Mouse (Mus musculus) heart, embryonic 10.5 days (tissue): ENCODE measurements around the gene Olfr1373. TPM values are rescaled to one million over a fixed set of nuclear protein-coding genes. Genes with fewer than 3 reads are reported as not detected.
"Not testable (repeated sequence)": the region's sequence is repeated elsewhere in the genome, so short reads cannot be mapped to it uniquely, and the experiment has no call there.

Experiments
- DNase-seq: peaks from one replicate; pipeline ENCODE4 v3.0.0-alpha.2; 2017; ENCODE audit warnings: low spot score
- H3K27ac ChIP-seq: fragments of 300-500 bp; sonication (generic); 2 replicates; pipeline ENCODE4 v1.5.1; 2016; ENCODE audit warnings: mild to moderate bottlenecking
- H3K27me3 ChIP-seq: fragments of 300-500 bp; sonication (generic); 2 replicates; pipeline ENCODE4 v1.6.1; 2016; ENCODE audit warnings: mild to moderate bottlenecking; ENCODE audit not compliant: poor library complexity, insufficient read depth, severe bottlenecking
- H3K36me3 ChIP-seq: fragments of 300-500 bp; sonication (generic); 2 replicates; pipeline ENCODE4 v1.6.1; 2016; ENCODE audit warnings: mild to moderate bottlenecking, moderate library complexity
- H3K4me1 ChIP-seq: fragments of 300-500 bp; sonication (generic); 2 replicates; pipeline ENCODE4 v1.6.1; 2016; ENCODE audit warnings: mild to moderate bottlenecking
- H3K4me3 ChIP-seq: fragments of 300-500 bp; sonication (generic); 2 replicates; pipeline ENCODE4 v1.5.1; 2016; ENCODE audit warnings: mild to moderate bottlenecking, moderate library complexity
- H3K9me3 ChIP-seq: fragments of 300-500 bp; sonication (generic); 2 replicates; pipeline ENCODE4 v1.6.1; 2016; ENCODE audit warnings: mild to moderate bottlenecking, moderate library complexity
- WGBS: fragments of 180-500 bp; shearing (Covaris S2); methylation state at CpG from one replicate; pipeline ENCODE4 v1.1.7; 2016; 5-methylcytosine and 5-hydroxymethylcytosine counted together
- polyA plus RNA-seq: library from polyadenylated mRNA; unstranded; fragments of >200 nt; fragmentation: Nextera tagmentation; extraction: Ambion mirVana; gene quantifications from 2 replicates; pipeline ENCODE4 v1.2.1, GENCODE M21; 2016

The Olfr1373 gene
- polyA plus RNA-seq, 1 experiment from 2014 or later = not detected

- WGBS = 79% methylated on average over 5 of the region's 5 CpGs
- no peaks in the 10 kb centered on the region for H3K9me3 ChIP-seq
- H3K36me3 ChIP-seq = peaks cover 44% of the 10 kb centered on the region
- H3K27ac ChIP-seq = no peak overlapping the region
- peaks cover 10% of the 10 kb centered on the region; the same call in 1 of the 2 replicates for H3K4me1 ChIP-seq
- DNase-seq = no peak
- H3K27me3 ChIP-seq = no peaks in the 10 kb centered on the region
- no peak overlapping the region for H3K4me3 ChIP-seq
Measured at GRCm38 (mm10) chr11:52127760-52128159, 17.6 kb downstream of the Olfr1373 start.

DNA sequence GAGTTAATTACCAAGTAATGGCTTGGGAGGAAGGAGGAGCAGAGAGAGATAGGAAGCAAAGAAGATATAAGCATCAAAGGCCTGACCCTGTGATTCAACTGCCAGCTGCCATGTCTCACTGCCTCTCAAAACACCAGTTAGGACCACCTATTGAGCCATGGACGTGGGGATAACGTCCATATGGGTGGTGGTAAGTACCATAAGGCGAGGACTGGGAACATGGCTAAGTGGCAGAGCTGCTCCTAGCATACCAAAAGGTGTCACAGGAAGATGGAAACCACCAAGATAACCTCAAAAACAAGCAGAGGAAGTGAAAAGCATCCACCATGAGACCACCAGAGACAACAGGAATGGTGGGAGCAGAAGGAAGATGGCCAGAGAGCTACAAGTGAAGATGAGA, 18.2 kb downstream of the Olfr1373 start:
- Histone ChIP-seq H3K27ac (no peak overlapping the region), H3K9me3 (no peaks in the 10 kb centered on the region), H3K4me1 (peaks cover 10% of the 10 kb centered on the region; the same call in 1 of the 2 replicates), H3K36me3 (peaks cover 50% of the 10 kb centered on the region), H3K4me3 (no peak overlapping the region), H3K27me3 (no peaks in the 10 kb centered on the region)
- 55% methylated on average over 3 of the region's 3 CpGs for WGBS
- DNase-seq = no peak

DNA sequence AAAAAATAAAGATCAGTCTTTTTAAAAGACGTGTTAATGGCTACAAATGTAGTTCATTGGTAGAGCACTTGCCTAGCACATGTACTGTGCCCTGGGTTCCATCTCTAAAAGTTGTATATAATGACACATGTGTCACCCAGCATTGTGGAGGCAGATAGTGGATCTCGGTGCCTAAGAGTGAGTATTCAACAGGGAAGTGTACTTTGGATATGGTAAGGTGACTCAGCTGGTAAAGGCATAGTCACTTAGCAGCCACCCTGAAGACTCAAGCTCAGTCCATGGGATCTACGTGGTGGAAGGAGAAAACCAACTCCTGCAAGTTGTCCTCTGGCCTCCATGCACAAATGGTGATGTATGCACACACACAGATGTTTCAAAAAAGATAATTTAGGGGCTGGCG, 20.9 kb downstream of the Olfr1373 start:
- Histone ChIP-seq H3K36me3 (peaks cover 77% of the 10 kb centered on the region), H3K27me3 (no peaks in the 10 kb centered on the region), H3K9me3 (no peaks in the 10 kb centered on the region), H3K4me3 (no peak overlapping the region), H3K27ac (no peak overlapping the region), H3K4me1 (peaks cover 10% of the 10 kb centered on the region; the same call in 1 of the 2 replicates)
- 93% methylated on average over 4 of the region's 4 CpGs for WGBS
- no peak for DNase-seq

- no peak for DNase-seq
- H3K9me3 ChIP-seq = no peaks in the 10 kb centered on the region
- no peak overlapping the region for H3K27ac ChIP-seq
- H3K27me3 ChIP-seq = no peaks in the 10 kb centered on the region
- H3K4me3 ChIP-seq = no peak overlapping the region
- WGBS = 92% methylated on average over 6 of the region's 6 CpGs
- H3K36me3 ChIP-seq = peaks cover 95% of the 10 kb centered on the region
- no peaks in the 10 kb centered on the region for H3K4me1 ChIP-seq
Measured at GRCm38 (mm10) chr11:52122045-52122444, 23.3 kb downstream of the Olfr1373 start.

DNA sequence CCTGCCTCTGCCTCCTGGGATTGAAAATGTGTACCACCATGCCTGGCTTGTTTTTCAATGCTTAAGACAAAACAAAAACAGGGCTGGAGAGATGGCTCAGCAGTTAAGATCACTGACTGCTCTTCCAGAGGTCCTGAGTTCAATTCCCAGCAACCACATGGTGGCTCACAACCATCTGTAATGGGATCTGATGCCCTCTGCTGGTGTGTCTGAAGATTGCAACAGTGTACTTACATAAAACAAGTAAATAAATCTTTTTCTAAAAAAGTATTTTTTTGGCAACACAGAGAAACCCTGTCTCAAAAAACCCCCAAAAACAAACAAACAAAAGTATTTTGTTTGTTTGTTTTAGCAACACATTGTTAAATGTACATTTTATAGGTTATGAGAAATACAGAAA, 24.9 kb downstream of the Olfr1373 start:
- DNase-seq, H3K27me3 ChIP-seq, H3K4me3 ChIP-seq, H3K27ac ChIP-seq, H3K9me3 ChIP-seq, H3K4me1 ChIP-seq: not testable (repeated sequence)
- peaks cover 99% of the 10 kb centered on the region for H3K36me3 ChIP-seq

GRCm38 (mm10) chr11:52117156-52117555, 28.2 kb downstream of the Olfr1373 start:
- Histone ChIP-seq H3K36me3 (peaks cover 96% of the 10 kb centered on the region), H3K27me3 (no peaks in the 10 kb centered on the region), H3K4me1 (no peaks in the 10 kb centered on the region), H3K27ac (no peak overlapping the region), H3K9me3 (no peaks in the 10 kb centered on the region), H3K4me3 (no peak overlapping the region)
- 93% methylated on average over 7 of the region's 7 CpGs for WGBS
- no peak for DNase-seq

DNA sequence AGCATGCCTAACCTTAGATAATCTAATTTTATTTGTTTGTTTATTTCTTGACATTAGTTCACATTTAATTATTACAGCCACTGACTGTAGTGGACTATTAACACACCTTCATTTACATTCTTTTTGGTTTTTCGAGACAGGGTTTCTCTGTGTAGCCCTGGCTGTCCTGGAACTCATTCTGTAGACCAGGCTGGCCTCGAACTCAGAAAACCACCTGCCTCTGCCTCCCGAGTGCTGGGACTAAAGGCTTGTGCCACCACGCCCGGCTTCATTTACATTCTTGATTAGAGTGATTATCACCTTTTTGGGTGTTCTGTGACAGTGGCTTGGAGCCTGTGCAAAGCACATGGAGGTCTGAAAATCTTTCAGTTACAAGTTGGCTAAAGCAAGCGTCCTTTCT, 29.2 kb downstream of the Olfr1373 start:
- not testable (repeated sequence) for H3K9me3 ChIP-seq, H3K4me3 ChIP-seq, H3K4me1 ChIP-seq, H3K27ac ChIP-seq, H3K27me3 ChIP-seq, DNase-seq
- peaks cover 85% of the 10 kb centered on the region for H3K36me3 ChIP-seq
- 89% methylated on average over 6 of the region's 6 CpGs for WGBS

DNA sequence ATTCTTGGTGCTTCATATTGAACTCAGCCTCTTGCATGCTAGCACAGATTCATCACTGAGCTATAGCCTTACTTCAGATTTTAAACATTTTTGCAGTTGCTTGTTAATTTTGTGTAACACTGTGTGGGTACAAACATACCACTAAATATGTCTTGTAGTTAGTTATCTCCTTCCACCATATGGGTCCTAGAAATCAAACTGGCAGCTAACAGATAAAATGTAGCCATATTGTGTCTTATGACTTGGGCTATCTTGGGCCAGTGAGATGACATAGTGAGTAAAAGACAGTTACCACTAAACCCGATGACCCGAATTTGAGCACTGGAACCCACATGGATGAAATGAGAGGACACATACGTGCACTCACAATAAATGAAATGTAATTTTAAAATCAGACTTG, 29.8 kb downstream of the Olfr1373 start:
- Histone ChIP-seq H3K9me3 (no peaks in the 10 kb centered on the region), H3K27me3 (no peaks in the 10 kb centered on the region), H3K27ac (no peak overlapping the region), H3K4me3 (no peak overlapping the region), H3K36me3 (peaks cover 79% of the 10 kb centered on the region), H3K4me1 (no peaks in the 10 kb centered on the region)
- 94% methylated on average over 3 of the region's 3 CpGs for WGBS
- DNase-seq = no peak

DNA sequence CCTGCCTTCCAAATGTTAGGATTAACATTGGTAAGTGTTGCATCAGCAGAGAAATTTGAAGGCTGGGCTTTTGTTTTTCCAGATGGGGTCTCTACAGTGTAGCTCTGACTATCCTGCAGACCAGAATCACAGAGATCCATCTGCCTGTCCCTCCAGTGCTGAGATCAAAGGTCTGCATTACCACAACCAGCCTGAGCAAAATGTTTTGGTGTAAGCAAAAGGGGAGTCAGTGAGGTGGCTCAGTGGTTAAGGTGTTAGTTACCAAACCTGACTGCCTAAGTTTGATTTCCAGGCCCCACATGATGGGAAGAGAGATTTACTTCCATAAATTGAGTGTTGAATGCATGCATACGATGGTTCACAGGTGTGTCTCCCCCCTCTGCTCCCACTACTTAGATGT, 35.9 kb downstream of the Olfr1373 start:
- peaks cover 19% of the 10 kb centered on the region for H3K36me3 ChIP-seq
- no peak overlapping the region for H3K4me3 ChIP-seq
- no peak overlapping the region for H3K27ac ChIP-seq
- WGBS = 82% methylated on average over 1 of the region's 1 CpGs
- no peak for DNase-seq
- no peaks in the 10 kb centered on the region for H3K27me3 ChIP-seq
- no peaks in the 10 kb centered on the region for H3K9me3 ChIP-seq
- H3K4me1 ChIP-seq = peaks cover 9% of the 10 kb centered on the region; the same call in 1 of the 2 replicates

DNA sequence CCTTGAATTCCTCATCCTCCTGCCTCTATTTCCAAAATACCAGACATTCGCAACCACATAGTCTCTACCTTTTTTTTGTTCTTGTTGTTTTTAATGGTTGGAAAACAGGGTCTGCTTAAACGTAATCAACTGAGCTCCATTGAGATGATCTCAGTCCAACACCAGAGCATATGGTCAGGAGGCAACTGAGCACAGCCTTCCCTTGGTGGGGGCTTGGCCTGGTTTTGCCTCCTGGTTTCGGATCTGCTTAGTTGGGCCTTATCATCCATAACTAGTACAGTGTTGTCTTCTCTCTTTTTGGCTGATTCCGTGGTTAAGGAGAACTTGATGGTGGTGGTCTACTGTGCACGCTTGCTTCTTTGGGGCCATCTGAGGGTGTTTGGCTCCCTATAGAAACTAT, 36.5 kb downstream of the Olfr1373 start:
- H3K27me3 ChIP-seq = no peaks in the 10 kb centered on the region
- WGBS = 90% methylated on average over 5 of the region's 5 CpGs
- peaks cover 13% of the 10 kb centered on the region for H3K36me3 ChIP-seq
- no peaks in the 10 kb centered on the region for H3K9me3 ChIP-seq
- DNase-seq = no peak
- no peak overlapping the region for H3K4me3 ChIP-seq
- H3K4me1 ChIP-seq = peaks cover 13% of the 10 kb centered on the region; the same call in 1 of the 2 replicates
- H3K27ac ChIP-seq = no peak overlapping the region

- no peaks in the 10 kb centered on the region for H3K27me3 ChIP-seq
- H3K9me3 ChIP-seq = no peaks in the 10 kb centered on the region
- WGBS = 84% methylated on average over 1 of the region's 1 CpGs
- H3K4me3 ChIP-seq = no peak overlapping the region
- H3K36me3 ChIP-seq = peaks cover under 1% of the 10 kb centered on the region; the same call in 1 of the 2 replicates
- no peak overlapping the region for H3K27ac ChIP-seq
- peaks cover 24% of the 10 kb centered on the region for H3K4me1 ChIP-seq
- no peak for DNase-seq
Measured at GRCm38 (mm10) chr11:52106438-52106837, 38.9 kb downstream of the Olfr1373 start.

- 86% methylated on average over 2 of the region's 2 CpGs for WGBS
- DNase-seq = no peak
- Histone ChIP-seq H3K4me3 (no peak overlapping the region), H3K9me3 (no peaks in the 10 kb centered on the region), H3K27me3 (no peaks in the 10 kb centered on the region), H3K27ac (no peak overlapping the region), H3K36me3 (peaks cover 4% of the 10 kb centered on the region; the same call in 1 of the 2 replicates), H3K4me1 (peaks cover 28% of the 10 kb centered on the region)
Measured at GRCm38 (mm10) chr11:52106037-52106436, 39.3 kb downstream of the Olfr1373 start.

- DNase-seq = no peak
- peaks cover 33% of the 10 kb centered on the region for H3K4me1 ChIP-seq
- H3K27ac ChIP-seq = no peak overlapping the region
- H3K9me3 ChIP-seq = no peaks in the 10 kb centered on the region
- H3K4me3 ChIP-seq = no peak overlapping the region
- no peaks in the 10 kb centered on the region for H3K27me3 ChIP-seq
- H3K36me3 ChIP-seq = peaks cover 4% of the 10 kb centered on the region; the same call in 1 of the 2 replicates
Measured at GRCm38 (mm10) chr11:52105503-52105902, 39.8 kb downstream of the Olfr1373 start.

GRCm38 (mm10) chr11:52102977-52103376, 42.4 kb downstream of the Olfr1373 start:
- no peak overlapping the region for H3K27ac ChIP-seq
- H3K27me3 ChIP-seq = no peaks in the 10 kb centered on the region
- peaks cover 4% of the 10 kb centered on the region; the same call in 1 of the 2 replicates for H3K36me3 ChIP-seq
- no peaks in the 10 kb centered on the region for H3K9me3 ChIP-seq
- WGBS = 85% methylated on average over 4 of the region's 4 CpGs
- H3K4me3 ChIP-seq = no peak overlapping the region
- no peak for DNase-seq
- peaks cover 40% of the 10 kb centered on the region for H3K4me1 ChIP-seq
